Mouse (Mus musculus) CH12.LX (cell line): ENCODE results near the gene Dolk. TPM values are rescaled to one million over a fixed set of nuclear protein-coding genes. Genes with fewer than 3 reads are reported as not detected.

Experiments used
- DNase-seq: peaks from one replicate; pipeline ENCODE4 v3.0.0-alpha.2; 2013; ENCODE audit errors: extremely low read depth
- H3K27ac ChIP-seq: 2 replicates; pipeline ENCODE4 v1.5.1; 2012; ENCODE audit warnings: low read depth, mild to moderate bottlenecking, control low read depth, moderate library complexity; ENCODE audit not compliant: insufficient read depth
- H3K27me3 ChIP-seq: replicated peaks from 2 replicates; pipeline ENCODE3; 2012; ENCODE audit warnings: inconsistent platforms
- H3K36me3 ChIP-seq, 2 experiments: replicated peaks in 1 of 2; 2 replicates each; pipeline versions ENCODE3 to v1.6.1; 2012; ENCODE audit warnings: inconsistent platforms in 1 of 2, low read length in 1 of 2, mild to moderate bottlenecking in 1 of 2, mixed read lengths in 1 of 2, moderate library complexity in 1 of 2; ENCODE audit not compliant: control insufficient read depth in 1 of 2, insufficient read depth in 1 of 2
- H3K4me1 ChIP-seq, 2 experiments: 2 replicates each; pipeline ENCODE4 v1.6.1; 2012; ENCODE audit warnings: inconsistent platforms in 1 of 2, moderate library complexity in 1 of 2; ENCODE audit not compliant: insufficient read depth in 2 of 2, control insufficient read depth in 1 of 2
- H3K4me2 ChIP-seq: 2 replicates; pipeline ENCODE4 v1.6.1; 2012; ENCODE audit warnings: low read depth, mild to moderate bottlenecking, control low read depth; ENCODE audit not compliant: poor library complexity, insufficient read depth, severe bottlenecking
- H3K4me3 ChIP-seq, 3 experiments: fragments of 150-350 bp in 1 of 3; sonication (generic) in 1 of 3; replicated peaks in 1 of 3; 2 replicates each; pipeline versions ENCODE3 to v1.5.1; 2011 to 2012; ENCODE audit warnings: low read depth in 2 of 3, low read length in 2 of 3, mild to moderate bottlenecking in 2 of 3, moderate library complexity in 2 of 3, control low read depth in 1 of 3, improper control_type of control experiment in 1 of 3, inconsistent platforms in 1 of 3, mixed read lengths in 1 of 3; ENCODE audit not compliant: poor library complexity in 1 of 3
- H3K79me2 ChIP-seq: replicated peaks from 2 replicates; pipeline ENCODE4 v1.6.1; 2012; ENCODE audit warnings: mild to moderate bottlenecking, moderate library complexity; ENCODE audit not compliant: control insufficient read depth, poor library complexity, insufficient read depth, severe bottlenecking; ENCODE audit errors: extremely low read depth
- H3K9ac ChIP-seq: 2 replicates; pipeline ENCODE4 v1.6.1; 2012; ENCODE audit warnings: low read depth, mild to moderate bottlenecking, control low read depth, moderate library complexity; ENCODE audit not compliant: insufficient read depth
- H3K9me3 ChIP-seq: replicated peaks from 2 replicates; pipeline ENCODE3; 2012; ENCODE audit warnings: low read length, inconsistent platforms, mixed read lengths
- BHLHE40 ChIP-seq: IDR thresholded peaks from 2 replicates; pipeline ENCODE4 v1.6.1; 2011; ENCODE audit warnings: mild to moderate bottlenecking, low read depth, low read length, improper control_type of control experiment
- CHD1 ChIP-seq: IDR thresholded peaks from 2 replicates; pipeline ENCODE4 v1.6.1; 2012; ENCODE audit warnings: low read depth, low read length, improper control_type of control experiment, inconsistent platforms
- CHD2 ChIP-seq: IDR thresholded peaks from 2 replicates; pipeline ENCODE4 v1.6.1; 2011; ENCODE audit warnings: low read length, improper control_type of control experiment
- CTCF ChIP-seq, 2 experiments: IDR thresholded peaks in 1 of 2; conservative IDR thresholded peaks in 1 of 2; 2 replicates each; pipeline ENCODE4 v1.5.1; 2011 to 2012; ENCODE audit warnings: low read depth in 2 of 2, low read length in 2 of 2, improper control_type of control experiment in 1 of 2, inconsistent platforms in 1 of 2, mild to moderate bottlenecking in 1 of 2, moderate library complexity in 1 of 2
- E2F4 ChIP-seq: IDR thresholded peaks from 2 replicates; pipeline ENCODE4 v1.6.1; 2011; ENCODE audit warnings: low read depth, low read length, improper control_type of control experiment; ENCODE audit not compliant: insufficient replicate concordance
- ELF1 ChIP-seq: IDR thresholded peaks from 2 replicates; pipeline ENCODE4 v1.6.1; 2014; ENCODE audit warnings: low read depth, mild to moderate bottlenecking, inconsistent platforms, low read length, improper control_type of control experiment
- EP300 ChIP-seq: IDR thresholded peaks from 2 replicates; pipeline ENCODE4 v1.6.1; 2011; ENCODE audit warnings: low read length, improper control_type of control experiment
- ETS1 ChIP-seq: conservative IDR thresholded peaks from 2 replicates; pipeline ENCODE4 v1.6.1; 2012; ENCODE audit warnings: low read depth, mild to moderate bottlenecking, inconsistent platforms, low read length, improper control_type of control experiment, moderate library complexity
- GABPA ChIP-seq: IDR thresholded peaks from 2 replicates; pipeline ENCODE4 v1.6.1; 2012; ENCODE audit warnings: low read depth, low read length, improper control_type of control experiment, inconsistent platforms; ENCODE audit not compliant: insufficient replicate concordance
- IRF4 ChIP-seq: IDR thresholded peaks from 2 replicates; pipeline ENCODE4 v1.6.1; 2014; ENCODE audit warnings: low read depth, mild to moderate bottlenecking, inconsistent platforms, low read length, improper control_type of control experiment
- JUN ChIP-seq: IDR thresholded peaks from 2 replicates; pipeline ENCODE4 v1.6.1; 2011; ENCODE audit warnings: low read depth, mild to moderate bottlenecking, low read length, improper control_type of control experiment, moderate library complexity; ENCODE audit not compliant: insufficient read depth
- JUND ChIP-seq: conservative IDR thresholded peaks from 2 replicates; pipeline ENCODE4 v1.6.1; 2011; ENCODE audit warnings: low read depth, low read length, improper control_type of control experiment
- MAFK ChIP-seq: IDR thresholded peaks from 2 replicates; pipeline ENCODE4 v1.6.1; 2011; ENCODE audit warnings: low read length, improper control_type of control experiment; ENCODE audit not compliant: insufficient replicate concordance
- MAX ChIP-seq: IDR thresholded peaks from 2 replicates; pipeline ENCODE4 v1.6.1; 2011; ENCODE audit warnings: low read length, improper control_type of control experiment
- MAZ ChIP-seq: IDR thresholded peaks from 2 replicates; pipeline ENCODE4 v1.6.1; 2012; ENCODE audit warnings: low read depth, mild to moderate bottlenecking, inconsistent platforms, low read length, improper control_type of control experiment, moderate library complexity
- MEF2A ChIP-seq: IDR thresholded peaks from 2 replicates; pipeline ENCODE4 v1.6.1; 2014; ENCODE audit warnings: low read depth, mild to moderate bottlenecking, inconsistent platforms, low read length, improper control_type of control experiment, borderline replicate concordance
- MXI1 ChIP-seq: IDR thresholded peaks from 2 replicates; pipeline ENCODE4 v1.6.1; 2011; ENCODE audit warnings: mild to moderate bottlenecking, low read depth, low read length, improper control_type of control experiment
- NRF1 ChIP-seq: IDR thresholded peaks from 2 replicates; pipeline ENCODE4 v1.6.1; 2014; ENCODE audit warnings: low read depth, mild to moderate bottlenecking, inconsistent platforms, low read length, improper control_type of control experiment, moderate library complexity
- PAX5 ChIP-seq: IDR thresholded peaks from 2 replicates; pipeline ENCODE4 v1.6.1; 2012; ENCODE audit warnings: low read length, inconsistent platforms, mixed read lengths
- POLR2AphosphoS2 ChIP-seq: IDR thresholded peaks from 2 replicates; pipeline ENCODE4 v1.6.1; 2011; ENCODE audit warnings: low read depth, low read length, improper control_type of control experiment
- RAD21 ChIP-seq: IDR thresholded peaks from 2 replicates; pipeline ENCODE4 v1.6.1; 2011; ENCODE audit warnings: low read depth, mild to moderate bottlenecking, low read length, improper control_type of control experiment, moderate library complexity
- RCOR1 ChIP-seq: conservative IDR thresholded peaks from 2 replicates; pipeline ENCODE4 v1.6.1; 2012; ENCODE audit warnings: low read depth, mild to moderate bottlenecking, inconsistent platforms, low read length, improper control_type of control experiment
- SIN3A ChIP-seq: IDR thresholded peaks from 2 replicates; pipeline ENCODE4 v1.6.1; 2012; ENCODE audit warnings: low read length, improper control_type of control experiment, inconsistent platforms
- SMC3 ChIP-seq: IDR thresholded peaks from 2 replicates; pipeline ENCODE4 v1.6.1; 2011; ENCODE audit warnings: low read depth, low read length, improper control_type of control experiment
- TCF12 ChIP-seq: IDR thresholded peaks from 2 replicates; pipeline ENCODE4 v1.6.1; 2014; ENCODE audit warnings: low read depth, mild to moderate bottlenecking, inconsistent platforms, low read length, improper control_type of control experiment
- UBTF ChIP-seq: IDR thresholded peaks from 2 replicates; pipeline ENCODE4 v1.6.1; 2012; ENCODE audit warnings: low read depth, mild to moderate bottlenecking, inconsistent platforms, low read length, improper control_type of control experiment, moderate library complexity
- USF1 ChIP-seq: IDR thresholded peaks from 2 replicates; pipeline ENCODE4 v1.6.1; 2014; ENCODE audit warnings: low read depth, mild to moderate bottlenecking, inconsistent platforms, low read length, improper control_type of control experiment
- USF2 ChIP-seq: conservative IDR thresholded peaks from 2 replicates; pipeline ENCODE4 v1.6.1; 2011; ENCODE audit warnings: low read depth, low read length, improper control_type of control experiment
- ZC3H11A ChIP-seq: IDR thresholded peaks from 2 replicates; pipeline ENCODE4 v1.6.1; 2012; ENCODE audit warnings: low read depth, mild to moderate bottlenecking, inconsistent platforms, low read length, improper control_type of control experiment
- ZMIZ1 ChIP-seq: IDR thresholded peaks from 2 replicates; pipeline ENCODE4 v1.6.1; 2012; ENCODE audit warnings: low read depth, mild to moderate bottlenecking, inconsistent platforms, low read length, improper control_type of control experiment
- dilution Hi-C: fragments of 300-500 bp; cut with MboI; formaldehyde crosslinking; loops from 2 replicates; pipeline ENCODE4 v1.14.3; 2020; ENCODE audit warnings: low sequenced_read_pairs; ENCODE audit not compliant: extremely low pct_unique_long_range_greater_than_20kb, extremely low pct_ligation_motif_present
- in situ Hi-C: fragments of 300-500 bp; cut with MboI; formaldehyde crosslinking; loops from 3 replicates; pipeline ENCODE4 v1.14.3; 2019; ENCODE audit warnings: low sequenced_read_pairs, low pct_ligation_motif_present, low pct_unique_long_range_greater_than_20kb, mixed read lengths
- polyA plus RNA-seq: library from polyadenylated mRNA; unstranded; fragments of >175 nt; gene quantifications from 2 replicates; pipeline ENCODE4 v1.2.1, GENCODE M21; 2012; ENCODE audit warnings: low read depth; ENCODE audit not compliant: insufficient read length
- total RNA-seq, 2 experiments: library from RNA; depleted of rRNA; stranded (reverse); fragments of 300-350 nt in 1 of 2; fragments of >200 nt in 1 of 2; gene quantifications; 2 replicates each; pipeline ENCODE4 v1.2.3; 2012 to 2014

Dolk gene
- total and polyA plus RNA-seq, 3 experiments = 11.6 to 17.4 (median 11.8) TPM

DNA sequence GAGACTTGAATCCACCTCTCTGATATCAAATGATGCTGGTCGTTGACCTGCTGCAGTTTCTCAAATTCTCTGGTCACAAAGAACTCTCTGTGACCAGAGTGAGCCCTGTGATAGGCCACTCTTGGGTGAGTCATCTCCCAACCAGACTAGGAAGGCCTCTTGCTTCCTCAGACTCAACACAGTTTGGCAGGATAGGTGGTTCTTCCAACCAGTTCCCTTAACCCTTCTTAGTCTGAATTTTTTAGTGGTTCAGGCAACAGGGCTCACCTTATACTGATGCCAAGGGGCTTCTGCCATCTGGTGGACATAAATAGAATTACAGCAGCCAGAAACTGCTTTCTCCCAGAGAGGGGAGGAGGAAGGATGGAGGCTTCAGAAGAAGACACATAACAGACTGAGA lies 16.0 kb downstream of the Dolk start:
- Histone ChIP-seq H3K27me3 (no peaks in the 10 kb centered on the region), H3K4me2 (no peak overlapping the region), H3K9me3 (no peaks in the 10 kb centered on the region), H3K27ac (no peak overlapping the region), H3K79me2 (no peaks in the 10 kb centered on the region), H3K36me3 (peaks cover 3 to 31% of the 10 kb centered on the region in 2 experiments), H3K4me3 (no peak overlapping the region), H3K9ac (no peak overlapping the region), H3K4me1 (peaks cover 31 to 55% of the 10 kb centered on the region in 2 experiments)
- dilution Hi-C loops = no loop called here
- DNase-seq = peak; percentile 79
- TF ChIP-seq ZC3H11A (peak; percentile 69), SMC3 (peak; percentile 97), MEF2A (no peak), IRF4 (peak; percentile 38), CTCF (conservative IDR thresholded peaks at IDR 0.05 in 1 of 2, IDR thresholded peaks at IDR 0.05 in 1 of 2; ENCODE audit: low read depth in 2 of 2, low read length in 2 of 2) (peak; percentile 97), RAD21 (peak; percentile 97), ZMIZ1 (no peak), SIN3A (peak; percentile 77), NRF1 (no peak), MAZ (0 out of 2 replicates have a peak, but pooled peaks have one; percentile 35), ELF1 (0 out of 2 replicates have a peak, but pooled peaks have one; percentile 21), EP300 (no peak)
- in situ Hi-C loops = no loop called here

DNA sequence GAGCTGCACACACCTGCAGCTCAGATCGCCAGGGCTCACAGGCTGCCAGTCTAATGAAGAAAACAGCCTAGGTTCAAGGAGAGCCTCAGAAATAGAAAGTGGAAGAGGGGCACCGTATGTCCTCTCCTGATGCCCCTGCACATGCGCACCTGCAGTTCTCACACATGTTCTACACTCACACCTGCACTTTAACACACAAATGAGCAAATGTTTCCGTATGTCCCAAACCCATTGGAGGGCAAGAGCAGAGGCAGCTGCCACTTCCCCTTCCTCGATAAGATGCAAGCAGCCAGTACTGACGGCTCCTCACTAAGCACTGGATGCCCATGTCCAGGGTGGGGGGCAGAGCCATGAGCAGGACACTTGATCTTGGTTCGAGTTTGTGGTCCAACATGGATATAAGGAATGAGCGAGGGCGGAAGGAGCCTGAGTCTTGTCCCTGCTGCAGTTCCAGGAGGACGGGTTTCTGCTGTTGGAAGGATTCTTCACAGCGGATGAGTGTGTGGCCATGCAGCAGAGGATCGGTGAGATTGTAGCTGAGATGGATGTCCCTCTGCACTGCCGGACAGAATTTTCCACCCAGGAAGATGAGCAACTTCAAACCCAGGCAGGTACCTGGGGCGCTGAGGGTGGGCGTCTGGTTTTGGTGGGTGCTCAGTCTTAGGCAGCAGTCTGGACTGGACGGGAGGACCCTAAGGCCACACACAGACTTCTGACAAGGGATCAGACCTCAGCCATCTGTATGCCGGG lies 16.7 kb downstream of the Dolk start:
- peak; percentile 42 for DNase-seq
- Histone ChIP-seq H3K4me3 (no peak overlapping the region), H3K4me2 (no peak overlapping the region)
- TF ChIP-seq E2F4 = no peak
- no peak for TF ChIP-seq MXI1
- no peak for TF ChIP-seq RCOR1
- TF ChIP-seq USF1 = no peak
- TF ChIP-seq ELF1 = no peak
- peak; percentile 76 for TF ChIP-seq TCF12
- no peak for TF ChIP-seq GABPA
- TF ChIP-seq MAX = no peak
- no peak for TF ChIP-seq POLR2AphosphoS2
- TF ChIP-seq ZC3H11A = no peak
- TF ChIP-seq CHD2 = no peak
- TF ChIP-seq USF2 = no peak
- TF ChIP-seq RAD21 = no peak
- peak; percentile 53 for TF ChIP-seq ETS1
- no peak for TF ChIP-seq MAFK
- no peak for TF ChIP-seq SIN3A
- no peak for TF ChIP-seq UBTF
- TF ChIP-seq JUN = no peak
- no peak for TF ChIP-seq SMC3
- peak; percentile 79 for TF ChIP-seq BHLHE40
- no peak for TF ChIP-seq PAX5
- no peak for TF ChIP-seq CTCF (conservative IDR thresholded peaks at IDR 0.05 in 1 of 2, IDR thresholded peaks at IDR 0.05 in 1 of 2; ENCODE audit: low read depth in 2 of 2, low read length in 2 of 2)
- TF ChIP-seq MAZ = no peak
- no peak for TF ChIP-seq CHD1
- TF ChIP-seq JUND = no peak
- TF ChIP-seq NRF1 = peak; percentile 72

More for the DNA sequence above, 16.7 kb downstream of the Dolk start:
- no peak overlapping the region for H3K9ac ChIP-seq
- H3K4me1 ChIP-seq = peaks cover 31 to 59% of the 10 kb centered on the region in 2 experiments
- H3K27me3 ChIP-seq = no peaks in the 10 kb centered on the region
- no peak overlapping the region for H3K27ac ChIP-seq
- H3K36me3 ChIP-seq = peaks cover 3 to 35% of the 10 kb centered on the region in 2 experiments
- H3K79me2 ChIP-seq = no peaks in the 10 kb centered on the region
- dilution Hi-C loops = no loop called here
- in situ Hi-C loops = no loop called here
- no peaks in the 10 kb centered on the region for H3K9me3 ChIP-seq
